Mouse (Mus musculus): ENCODE results near the gene Npy4r. TPM values are rescaled to one million over a fixed set of nuclear protein-coding genes. Genes with fewer than 3 reads are reported as not detected.

Gene Npy4r
- polyA plus RNA-seq, 1 experiment = not detected

GRCm38 (mm10) chr14:34096161-34096560, 56.1 kb downstream of the Npy4r start:
- TF ChIP-seq POLR2A (IDR thresholded peaks at IDR 0.05; ENCODE audit: low read depth, low read length) (no peak), CTCF (IDR thresholded peaks at IDR 0.05; ENCODE audit: borderline replicate concordance, insufficient read depth, low read length) (no peak)
- Histone ChIP-seq H3K4me1 (ENCODE audit: control insufficient read depth, insufficient read depth, low read length) (peaks cover 9% of the 10 kb centered on the region), H3K4me3 (ENCODE audit: insufficient read depth, low read length) (no peak overlapping the region), H3K27ac (ENCODE audit: insufficient read depth, low read length) (no peak overlapping the region)

Other genes with a start within 250 kb of the Npy4r start
- 1.1 and 7.0 TPM in 2 replicates for gene Gdf10, start 228.9 kb downstream of the Npy4r start, polyA plus RNA-seq (2011; ENCODE audit: insufficient read length, low read depth, missing spikeins)
- gene Gdf2, start 211.4 kb downstream of the Npy4r start, polyA plus RNA-seq (2011; ENCODE audit: insufficient read length, low read depth, missing spikeins) = not detected in 2 replicates
- gene Rbp3, start 198.5 kb downstream of the Npy4r start, polyA plus RNA-seq (2011; ENCODE audit: insufficient read length, low read depth, missing spikeins) = not detected in 2 replicates
- gene Zfp488, start 173.7 kb downstream of the Npy4r start, polyA plus RNA-seq (2011; ENCODE audit: insufficient read length, low read depth, missing spikeins) = not detected in 2 replicates
- gene Gm30083, start 137.3 kb downstream of the Npy4r start, polyA plus RNA-seq (2011; ENCODE audit: insufficient read length, low read depth, missing spikeins) = not detected in 2 replicates
- not detected in 2 replicates for gene Gm5460, start 135.7 kb downstream of the Npy4r start, polyA plus RNA-seq (2011; ENCODE audit: insufficient read length, low read depth, missing spikeins)
- gene Antxrl, start 99.8 kb downstream of the Npy4r start, polyA plus RNA-seq (2011; ENCODE audit: insufficient read length, low read depth, missing spikeins) = not detected in 2 replicates
- gene Anxa8, start 66.5 kb downstream of the Npy4r start, polyA plus RNA-seq (2011; ENCODE audit: insufficient read length, low read depth, missing spikeins) = 28.1 and 42.9 TPM in 2 replicates
- gene A630023A22Rik, start 49.7 kb downstream of the Npy4r start, polyA plus RNA-seq (2011; ENCODE audit: insufficient read length, low read depth, missing spikeins) = 1.6 and 2.8 TPM in 2 replicates
- gene Gprin2, start 49.2 kb upstream of the Npy4r start, polyA plus RNA-seq (2011; ENCODE audit: insufficient read length, low read depth, missing spikeins) = 0.12 and 0.46 TPM in 2 replicates
- gene Syt15, start 67.1 kb upstream of the Npy4r start, polyA plus RNA-seq (2011; ENCODE audit: insufficient read length, low read depth, missing spikeins) = not detected in 2 replicates
- 7.4 and 10.1 TPM in 2 replicates for gene Shld2, start 158.0 kb upstream of the Npy4r start, polyA plus RNA-seq (2011; ENCODE audit: insufficient read length, low read depth, missing spikeins)
- 159 and 181 TPM in 2 replicates for gene Glud1, start 158.2 kb upstream of the Npy4r start, polyA plus RNA-seq (2011; ENCODE audit: insufficient read length, low read depth, missing spikeins)
- gene Fam25c, start 202.9 kb upstream of the Npy4r start, polyA plus RNA-seq (2011; ENCODE audit: insufficient read length, low read depth, missing spikeins) = not detected in 2 replicates
- gene Sncg, start 222.3 kb upstream of the Npy4r start, polyA plus RNA-seq (2011; ENCODE audit: insufficient read length, low read depth, missing spikeins) = 6.6 and 10.8 TPM in 2 replicates
- gene Mmrn2, start 223.0 kb upstream of the Npy4r start, polyA plus RNA-seq (2011; ENCODE audit: insufficient read length, low read depth, missing spikeins) = not detected in 2 replicates

All from embryonic fibroblast, embryonic 13.5 days (primary cell).